Mouse (Mus musculus) forebrain, embryonic 11.5 days (tissue): ENCODE data around the gene Slc37a3. TPM values are rescaled to one million over a fixed set of nuclear protein-coding genes. Genes with fewer than 3 reads are reported as not detected.

Experiments
- ATAC-seq: fragments of 200-750 bp; cut with Nextera tagmentation; replicated peaks from 2 replicates; pipeline ENCODE4 v1.8.0; 2017; ENCODE audit warnings: moderate TSS enrichment; ENCODE audit not compliant: low FRiP score
- DNase-seq: peaks from one replicate; pipeline ENCODE4 v3.0.0-alpha.2; 2017; ENCODE audit warnings: low spot score
- H3K27ac ChIP-seq: fragments of 300-500 bp; sonication (generic); 2 replicates; pipeline ENCODE4 v1.5.1; 2014; ENCODE audit warnings: low read depth, low read length
- H3K27me3 ChIP-seq: fragments of 300-500 bp; sonication (generic); 2 replicates; pipeline ENCODE4 v1.6.1; 2014; ENCODE audit warnings: mild to moderate bottlenecking, low read length, mixed read lengths; ENCODE audit not compliant: control insufficient read depth, insufficient read depth
- H3K36me3 ChIP-seq: fragments of 300-500 bp; sonication (generic); 2 replicates; pipeline ENCODE4 v1.6.1; 2014; ENCODE audit warnings: mild to moderate bottlenecking, low read length, moderate library complexity, mixed read lengths; ENCODE audit not compliant: control insufficient read depth, insufficient read depth
- H3K4me1 ChIP-seq: fragments of 300-500 bp; sonication (generic); replicated peaks from 2 replicates; pipeline ENCODE4 v1.6.1; 2014; ENCODE audit warnings: low read length, mixed read lengths; ENCODE audit not compliant: control insufficient read depth, insufficient read depth
- H3K4me2 ChIP-seq: fragments of 300-500 bp; sonication (generic); 2 replicates; pipeline ENCODE4 v1.6.1; 2014; ENCODE audit warnings: low read depth, mild to moderate bottlenecking, low read length, moderate library complexity, mixed read lengths; ENCODE audit not compliant: severe bottlenecking
- H3K4me3 ChIP-seq: fragments of 300-500 bp; sonication (generic); 2 replicates; pipeline ENCODE4 v1.5.1; 2014; ENCODE audit warnings: low read depth, low read length
- H3K9ac ChIP-seq: fragments of 300-500 bp; sonication (generic); 2 replicates; pipeline ENCODE4 v1.6.1; 2014; ENCODE audit warnings: low read length
- H3K9me3 ChIP-seq: fragments of 300-500 bp; sonication (generic); 2 replicates; pipeline ENCODE4 v1.6.1; 2016; ENCODE audit warnings: low read length, mixed read lengths; ENCODE audit not compliant: control insufficient read depth
- WGBS: fragments of 180-500 bp; shearing (Covaris S2); extraction: QIAGEN DNeasy Blood & Tissue Kit; methylation state at CpG from one replicate; pipeline ENCODE4 v1.1.7; 2014; 5-methylcytosine and 5-hydroxymethylcytosine counted together
- polyA plus RNA-seq: library from polyadenylated mRNA; unstranded; fragments of >200 nt; fragmentation: Nextera tagmentation; extraction: Ambion mirVana; gene quantifications from 2 replicates; pipeline ENCODE4 v1.2.1, GENCODE M21; 2014

Gene Slc37a3
- polyA plus RNA-seq, 1 experiment from 2014 or later: 36.7 TPM

- no peak for ATAC-seq
Measured at GRCm38 (mm10) chr6:39330981-39331380, 46.5 kb downstream of the Slc37a3 start.

GRCm38 (mm10) chr6:39320286-39320685 lies 57.2 kb downstream of the Slc37a3 start:
- Histone ChIP-seq H3K4me3 (no peak overlapping the region), H3K27me3 (no peaks in the 10 kb centered on the region), H3K9me3 (no peaks in the 10 kb centered on the region), H3K36me3 (no peaks in the 10 kb centered on the region), H3K27ac (no peak overlapping the region), H3K4me1 (no peaks in the 10 kb centered on the region), H3K9ac (no peak overlapping the region), H3K4me2 (no peak overlapping the region)
- no peak for DNase-seq
- ATAC-seq: no peak
- 92% methylated on average over 5 of the region's 5 CpGs for WGBS

More at GRCm38 (mm10) chr6:39330981-39331380, 46.5 kb downstream of the Slc37a3 start:
- Histone ChIP-seq H3K4me2 (no peak overlapping the region), H3K9ac (no peak overlapping the region), H3K36me3 (no peaks in the 10 kb centered on the region; the same call in 1 of the 2 replicates), H3K27me3 (no peaks in the 10 kb centered on the region), H3K4me3 (no peak overlapping the region), H3K4me1 (no peaks in the 10 kb centered on the region), H3K9me3 (no peaks in the 10 kb centered on the region), H3K27ac (no peak overlapping the region)
- no peak for DNase-seq
- WGBS: 93% methylated on average over 7 of the region's 7 CpGs

GRCm38 (mm10) chr6:39319061-39319761 lies 58.3 kb downstream of the Slc37a3 start:
- no peak overlapping the region for H3K4me2 ChIP-seq
- DNase-seq (no peak), ATAC-seq (no peak)
- H3K27ac ChIP-seq: no peak overlapping the region
- no peaks in the 10 kb centered on the region for H3K4me1 ChIP-seq
- H3K27me3 ChIP-seq: no peaks in the 10 kb centered on the region
- H3K36me3 ChIP-seq: no peaks in the 10 kb centered on the region
- 80% methylated on average over 16 of the region's 19 CpGs for WGBS
- no peak overlapping the region for H3K9ac ChIP-seq
- H3K9me3 ChIP-seq: no peaks in the 10 kb centered on the region
- no peak overlapping the region for H3K4me3 ChIP-seq

GRCm38 (mm10) chr6:39318631-39319010 lies 58.9 kb downstream of the Slc37a3 start:
- Histone ChIP-seq H3K9ac (no peak overlapping the region), H3K27me3 (no peaks in the 10 kb centered on the region), H3K4me1 (no peaks in the 10 kb centered on the region), H3K36me3 (no peaks in the 10 kb centered on the region), H3K4me2 (no peak overlapping the region), H3K9me3 (no peaks in the 10 kb centered on the region), H3K4me3 (no peak overlapping the region), H3K27ac (no peak overlapping the region)
- ATAC-seq: no peak
- WGBS: 87% methylated on average over 2 of the region's 2 CpGs
- DNase-seq: no peak

- Histone ChIP-seq H3K4me1 (no peaks in the 10 kb centered on the region), H3K27ac (no peak overlapping the region), H3K36me3 (no peaks in the 10 kb centered on the region), H3K9me3 (no peaks in the 10 kb centered on the region), H3K9ac (no peak overlapping the region), H3K4me2 (no peak overlapping the region), H3K4me3 (no peak overlapping the region), H3K27me3 (no peaks in the 10 kb centered on the region)
- ATAC-seq: no peak
- DNase-seq: no peak
- 86% methylated on average over 10 of the region's 10 CpGs for WGBS
Measured at GRCm38 (mm10) chr6:39317854-39318630, 59.4 kb downstream of the Slc37a3 start.

GRCm38 (mm10) chr6:39316089-39316488 lies 61.4 kb downstream of the Slc37a3 start:
- no peak overlapping the region for H3K4me3 ChIP-seq
- ATAC-seq (no peak), DNase-seq (no peak)
- H3K27ac ChIP-seq: no peak overlapping the region
- H3K36me3 ChIP-seq: no peaks in the 10 kb centered on the region
- H3K4me1 ChIP-seq: no peaks in the 10 kb centered on the region
- WGBS: 92% methylated on average over 5 of the region's 6 CpGs
- no peaks in the 10 kb centered on the region for H3K27me3 ChIP-seq
- H3K9me3 ChIP-seq: no peaks in the 10 kb centered on the region
- no peak overlapping the region for H3K4me2 ChIP-seq
- no peak overlapping the region for H3K9ac ChIP-seq

GRCm38 (mm10) chr6:39314461-39314860 lies 63.0 kb downstream of the Slc37a3 start:
- WGBS: 91% methylated on average over 12 of the region's 12 CpGs
- H3K4me3 ChIP-seq: no peak overlapping the region
- no peaks in the 10 kb centered on the region for H3K4me1 ChIP-seq
- no peaks in the 10 kb centered on the region for H3K36me3 ChIP-seq
- ATAC-seq (no peak), DNase-seq (no peak)
- H3K27me3 ChIP-seq: no peaks in the 10 kb centered on the region
- no peak overlapping the region for H3K27ac ChIP-seq
- H3K9me3 ChIP-seq: no peaks in the 10 kb centered on the region
- no peak overlapping the region for H3K9ac ChIP-seq
- H3K4me2 ChIP-seq: no peak overlapping the region

GRCm38 (mm10) chr6:39311786-39312185 lies 65.7 kb downstream of the Slc37a3 start:
- Histone ChIP-seq H3K4me1 (no peaks in the 10 kb centered on the region), H3K9me3 (no peaks in the 10 kb centered on the region), H3K36me3 (no peaks in the 10 kb centered on the region), H3K4me2 (no peak overlapping the region), H3K27ac (no peak overlapping the region), H3K9ac (no peak overlapping the region), H3K4me3 (no peak overlapping the region), H3K27me3 (no peaks in the 10 kb centered on the region)
- WGBS: 84% methylated on average over 3 of the region's 3 CpGs
- DNase-seq (no peak), ATAC-seq (no peak)
